Mouse (Mus musculus) T-helper 2 cell (primary cell): Measurements from ENCODE around the gene Pramel3.
"Not testable (repeated sequence)": the region's sequence is repeated elsewhere in the genome, so short reads cannot be mapped to it uniquely, and the experiment has no call there.

Experiments
- in situ Hi-C: fragments of 300-600 bp; cut with MboI, MseI; formaldehyde crosslinking; loops from one replicate; pipeline ENCODE4 v1.15.1; 2025; ENCODE audit warnings: high pct_unique_total_duplicates

Gene Pramel3

GRCm38 (mm10) chrX:135302007-135302406 is at the start of gene Pramel3:
Gene Pramel3, plus strand, starts transcription at chrX:135302307.
- in situ Hi-C loops = not testable (repeated sequence)

- in situ Hi-C loops = loop anchor here (5.0 kb wide), 1 partner anchor 62 kb away; no protein-coding TSS in a partner anchor
Measured at GRCm38 (mm10) chrX:135360685-135361084, 58.6 kb downstream of the Pramel3 start.

GRCm38 (mm10) chrX:135361943-135362342 is 59.8 kb downstream of the Pramel3 start:
- in situ Hi-C loops = loop anchor here (5.0 kb wide), 1 partner anchor 60 kb away; no protein-coding TSS in a partner anchor
